Mouse (Mus musculus): ENCODE data around the gene Cyp2w1. TPM values are rescaled to one million over a fixed set of nuclear protein-coding genes. Genes with fewer than 3 reads are reported as not detected.
"Not testable (repeated sequence)": the region's sequence is repeated elsewhere in the genome, so short reads cannot be mapped to it uniquely, and the experiment has no call there.

The Cyp2w1 gene
- total RNA-seq, 2 experiments from 2014 or later: not detected

GRCm38 (mm10) chr5:139332590-139333272 is 19.7 kb upstream of the Cyp2w1 start:
- DNase-seq: no peak

GRCm38 (mm10) chr5:139333301-139334013 is 19.0 kb upstream of the Cyp2w1 start:
- no peak for DNase-seq

DNA sequence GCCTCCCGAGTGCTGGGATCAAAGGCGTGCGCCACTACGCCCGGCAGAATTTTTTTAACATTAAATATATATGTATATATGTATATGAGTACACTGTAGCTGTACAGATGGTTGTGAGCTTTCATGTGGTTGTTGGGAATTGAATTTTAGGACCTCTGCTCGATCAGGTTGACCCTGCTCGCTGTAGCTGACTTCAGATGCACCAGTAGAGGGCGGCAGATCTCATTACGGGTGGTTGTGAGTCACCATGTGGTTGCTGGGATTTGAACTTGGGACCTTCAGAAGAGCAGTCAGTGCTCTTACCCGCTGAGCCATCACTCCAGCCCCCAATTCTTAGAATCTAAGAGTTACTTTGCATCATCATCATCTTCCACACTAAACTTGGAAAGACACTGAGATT is 18.0 kb upstream of the Cyp2w1 start:
- DNase-seq: not testable (repeated sequence)

DNA sequence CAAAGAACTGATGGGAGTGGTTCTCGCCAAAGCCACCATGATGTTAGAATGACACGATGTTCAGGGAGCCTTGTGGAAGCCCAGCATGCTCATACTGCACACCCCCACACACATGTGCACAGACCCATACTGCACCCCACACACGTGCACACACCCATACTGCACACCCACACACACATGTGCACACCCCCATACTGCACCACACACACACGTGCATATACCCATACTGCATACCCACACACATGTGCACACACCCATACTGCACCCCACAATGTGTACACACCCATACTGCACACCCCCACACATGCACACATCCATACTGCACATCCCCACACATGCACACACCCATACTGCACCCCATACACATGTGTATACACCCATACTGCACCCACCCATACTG is 16.8 kb upstream of the Cyp2w1 start:
- no peak for DNase-seq

DNA sequence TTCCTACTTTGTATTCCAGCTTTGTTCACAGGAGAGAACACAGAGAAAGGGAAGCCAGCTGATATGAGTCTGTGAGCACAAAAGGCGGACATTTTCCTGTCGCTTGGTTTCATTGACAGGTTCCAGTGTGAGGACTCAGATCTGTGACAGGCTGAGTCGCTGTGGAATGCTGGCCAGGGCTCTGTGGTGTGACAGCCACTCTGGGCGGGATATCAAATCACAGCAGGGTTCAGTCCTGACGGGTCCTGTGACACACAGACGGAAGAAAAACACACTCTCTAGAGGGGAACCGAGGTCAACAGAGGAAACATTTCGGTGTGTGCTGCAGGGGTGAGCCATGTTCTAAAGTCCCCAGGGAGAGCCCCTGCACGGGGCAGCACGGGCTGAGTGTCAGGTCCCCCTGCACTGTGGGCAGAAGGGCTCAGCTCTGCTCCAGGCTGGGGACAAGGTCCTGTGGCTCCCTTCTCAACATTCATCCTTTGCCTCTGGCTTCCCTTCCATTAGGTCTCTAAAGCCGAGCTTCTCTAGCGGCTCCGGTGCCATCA is 14.5 kb upstream of the Cyp2w1 start:
- DNase-seq: peak; percentile 43 to 49

GRCm38 (mm10) chr5:139338403-139338802 is 14.0 kb upstream of the Cyp2w1 start:
- no peak for DNase-seq

GRCm38 (mm10) chr5:139338891-139339290 is 13.5 kb upstream of the Cyp2w1 start:
- DNase-seq: no peak

- DNase-seq: peak; percentile 78 to 84
These were observed 8.3 kb upstream of the Cyp2w1 start for GRCm38 (mm10) chr5:139344021-139344686.

DNA sequence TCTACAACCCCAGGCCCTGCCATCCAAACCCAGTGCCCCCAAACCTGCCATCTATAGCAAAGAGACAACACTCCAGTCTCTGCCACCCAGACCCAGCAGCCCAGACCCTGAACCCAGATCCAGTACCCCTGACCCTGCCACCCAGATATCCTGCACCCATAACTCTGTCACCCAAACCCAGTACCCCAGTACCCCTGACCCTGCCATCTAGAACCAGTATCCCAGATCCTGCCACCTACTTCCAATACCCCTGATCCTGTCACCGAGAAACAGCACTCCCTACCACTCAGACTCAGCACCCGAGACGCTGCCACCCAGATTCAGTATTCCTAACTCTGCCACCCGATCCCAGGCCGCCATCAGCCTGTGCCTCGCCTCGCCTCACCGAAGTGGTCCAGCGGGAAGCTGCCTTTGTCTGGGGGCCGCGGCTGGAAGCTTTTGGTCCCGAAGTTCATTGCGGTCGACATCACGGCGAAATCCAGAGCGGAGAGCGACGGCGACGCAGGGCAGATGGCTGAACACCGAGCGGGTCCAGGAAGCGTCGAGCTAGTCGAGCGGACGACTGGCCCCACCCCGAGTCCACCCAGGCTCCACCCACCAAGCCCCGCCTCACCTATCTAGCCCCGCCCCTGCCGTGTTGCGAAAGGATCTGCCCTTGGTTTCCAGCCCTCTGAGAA is 7.6 kb upstream of the Cyp2w1 start:
- DNase-seq: peak; percentile 96 to 99

GRCm38 (mm10) chr5:139345364-139345714 is 7.1 kb upstream of the Cyp2w1 start:
- DNase-seq: no peak

GRCm38 (mm10) chr5:139347225-139347624 is 5.2 kb upstream of the Cyp2w1 start:
- DNase-seq: no peak

DNA sequence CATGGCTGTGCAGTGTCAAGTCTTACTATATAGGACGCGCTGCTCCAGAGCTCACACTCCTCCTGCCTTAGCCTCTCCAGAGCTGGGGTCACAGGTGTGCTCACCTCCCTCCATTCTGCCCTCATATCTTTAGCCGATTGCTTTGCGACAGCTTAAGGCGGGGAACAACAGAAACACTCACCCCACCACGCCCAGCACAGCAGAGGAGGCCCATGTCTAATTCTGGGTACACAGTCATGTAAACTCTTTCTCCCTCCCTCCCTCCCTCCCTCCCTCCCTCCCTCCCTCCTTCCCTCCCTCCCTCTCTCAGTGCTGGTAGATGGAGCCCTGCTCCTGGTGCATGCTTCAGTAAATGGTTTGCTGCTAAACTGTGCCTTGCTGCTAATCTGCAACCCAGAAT is 2.7 kb upstream of the Cyp2w1 start:
- no peak for DNase-seq

DNA sequence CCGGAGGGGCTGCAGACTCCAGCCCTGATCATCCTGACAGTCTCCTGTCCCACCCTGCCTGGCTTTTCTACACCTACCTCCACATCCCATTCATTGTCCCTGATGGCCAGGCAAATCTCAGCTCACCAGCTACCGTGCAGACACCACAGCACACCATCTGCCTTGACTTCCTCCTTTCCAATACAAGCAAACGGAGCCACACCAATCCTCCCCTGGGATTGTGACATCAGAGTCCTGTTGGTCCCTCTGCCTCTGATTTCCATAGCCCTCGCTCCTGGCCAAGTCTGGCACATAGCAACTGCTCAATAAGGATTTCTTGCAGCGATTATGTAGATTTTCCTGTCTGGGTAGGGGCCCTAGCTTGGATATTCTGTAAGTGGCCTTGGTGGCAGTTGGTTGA is 1.3 kb upstream of the Cyp2w1 start, which contains the start of gene Cox19:
Cox19 (minus strand) TSS at position 285 of the 400 bp plus-strand sequence.
- DNase-seq: no peak

GRCm38 (mm10) chr5:139351628-139352027 is 789 bp upstream of the Cyp2w1 start:
- no peak for DNase-seq

GRCm38 (mm10) chr5:139353496-139353895 is 1.1 kb downstream of the Cyp2w1 start:
- DNase-seq: no peak

DNA sequence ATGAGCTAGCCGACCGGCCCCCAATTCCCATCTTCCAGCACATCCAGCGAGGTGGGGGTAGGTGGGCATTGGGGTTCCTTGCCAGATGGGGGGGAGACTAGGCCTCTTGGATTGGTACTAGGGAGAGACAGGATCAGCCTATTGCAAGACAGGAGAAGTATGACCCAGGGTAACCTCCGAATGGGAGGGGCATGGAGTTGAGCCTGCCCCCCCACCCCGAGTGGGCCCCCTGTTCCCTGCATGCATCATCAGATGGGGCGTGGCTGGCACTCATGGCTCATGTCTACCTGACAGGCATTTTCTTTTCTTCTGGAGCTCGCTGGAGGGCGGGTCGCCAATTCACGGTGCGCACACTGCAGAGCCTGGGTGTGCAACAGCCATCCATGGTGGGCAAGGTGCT is 1.5 kb downstream of the Cyp2w1 start:
- DNase-seq: no peak

GRCm38 (mm10) chr5:139355235-139355772 is 2.9 kb downstream of the Cyp2w1 start:
- peak; percentile 75 to 88 for DNase-seq

DNA sequence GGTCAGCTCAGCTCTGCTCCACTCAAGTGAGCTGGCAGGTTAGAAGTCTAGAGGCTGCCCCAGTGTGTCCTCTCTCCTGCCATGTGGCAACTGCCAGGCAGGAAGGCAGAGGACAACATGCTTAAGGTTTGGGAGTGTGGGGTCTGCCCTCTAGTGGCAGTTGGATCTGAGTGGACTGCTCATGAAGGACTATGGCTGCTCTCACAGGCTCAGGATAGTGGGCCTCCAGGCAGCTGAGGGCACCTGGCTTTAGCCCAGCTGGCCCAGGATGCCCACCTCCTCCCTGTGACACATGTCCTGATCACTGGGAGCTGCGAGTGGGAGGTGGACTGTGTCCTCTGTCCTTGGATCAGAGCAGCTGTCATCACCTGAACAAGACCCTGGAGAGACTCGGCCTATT is 6.2 kb downstream of the Cyp2w1 start:
- peak; percentile 48 to 53 for DNase-seq

DNA sequence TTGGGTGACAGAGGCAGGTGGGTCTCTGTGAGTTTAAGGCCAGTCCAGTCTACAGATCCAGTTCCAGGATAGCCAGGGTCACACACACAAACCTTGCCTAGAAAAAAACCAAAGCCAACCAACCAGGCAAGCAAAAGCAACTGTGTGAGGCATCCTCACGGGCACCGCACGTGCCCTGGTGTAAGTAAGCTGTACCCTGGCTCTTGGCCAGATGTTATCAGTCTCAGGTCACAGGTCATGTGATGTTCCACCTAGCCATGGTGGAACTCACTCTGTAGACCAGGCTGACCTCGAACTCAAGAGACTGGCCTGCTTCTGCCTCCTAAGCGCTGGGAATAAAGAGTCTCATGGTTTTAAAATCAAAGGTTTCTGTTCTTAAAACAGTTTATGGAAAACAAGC is 6.8 kb downstream of the Cyp2w1 start:
- no peak for DNase-seq

DNA sequence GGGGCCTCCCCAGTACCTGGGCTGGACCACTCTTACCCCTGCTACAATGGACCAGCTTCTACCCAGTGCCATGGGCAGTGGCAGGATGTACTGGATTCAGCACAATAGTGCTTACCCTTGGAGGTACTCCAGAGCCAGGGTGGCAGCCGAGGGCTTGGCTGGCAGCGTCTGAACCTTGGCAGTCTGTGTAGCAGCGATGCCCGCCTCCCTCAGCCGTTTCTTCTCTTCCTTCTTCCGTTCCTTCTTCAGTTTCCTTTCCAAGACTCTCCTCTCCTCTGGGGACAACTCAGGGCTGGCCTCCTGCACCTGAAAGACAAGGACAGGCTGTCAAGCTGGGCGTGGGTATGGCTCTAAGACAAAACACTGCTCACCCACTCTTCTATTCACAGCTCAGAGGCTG is 11.4 kb downstream of the Cyp2w1 start:
- no peak for DNase-seq

DNA sequence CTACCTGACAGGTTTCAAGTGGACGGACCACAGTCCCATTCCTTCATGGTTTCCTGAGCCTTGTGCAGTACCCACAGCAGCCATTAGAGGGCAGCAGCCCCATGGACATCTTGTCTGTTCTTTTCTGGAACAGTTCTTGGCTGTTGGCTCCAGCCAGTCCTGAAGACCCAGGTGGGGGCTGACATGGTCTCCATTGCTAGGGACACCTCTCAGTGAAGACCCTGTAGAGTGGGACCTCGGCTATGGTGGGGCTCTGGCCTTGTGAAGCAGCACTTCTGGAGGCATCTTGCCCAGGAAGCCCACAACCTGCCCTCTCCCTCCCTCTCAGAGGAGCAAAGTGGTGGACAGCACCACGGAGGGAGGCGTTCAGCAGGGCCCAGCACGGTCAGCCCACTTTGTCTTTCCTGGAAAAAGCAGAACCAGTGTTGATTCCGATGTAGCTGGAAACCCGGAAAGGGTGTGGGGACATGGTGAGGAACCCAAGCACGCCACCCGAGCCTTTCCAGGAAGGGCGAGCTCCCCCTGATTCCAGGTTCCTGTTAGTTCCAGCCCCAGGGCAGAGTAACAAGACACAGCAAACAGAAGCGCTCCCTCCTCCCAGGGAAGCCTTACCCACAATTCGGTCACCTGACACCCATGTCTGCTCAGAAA is 12.0 kb downstream of the Cyp2w1 start:
- DNase-seq: peak; percentile 87 to 99

Measured in heart, adult 18-20 months (tissue).